Mouse (Mus musculus) thymus, adult 2 months (tissue): ENCODE measurements around the gene Kctd6. TPM values are rescaled to one million over a fixed set of nuclear protein-coding genes. Genes with fewer than 3 reads are reported as not detected.

Experiments
- DNase-seq: peaks from one replicate; pipeline ENCODE4 v3.0.0; 2021
- H3K27ac ChIP-seq: fragments of 200-500 bp; 2 replicates; pipeline ENCODE4 v1.5.1; 2012; ENCODE audit warnings: low read length, control low read depth; ENCODE audit not compliant: control insufficient read depth, insufficient read depth
- H3K27me3 ChIP-seq: fragments of 200-500 bp; 2 replicates; pipeline ENCODE4 v1.6.1; 2012; ENCODE audit warnings: mild to moderate bottlenecking, low read length, moderate library complexity, mixed read lengths; ENCODE audit not compliant: control insufficient read depth, insufficient read depth
- H3K36me3 ChIP-seq: fragments of 200-500 bp; 2 replicates; pipeline ENCODE4 v1.6.1; 2012; ENCODE audit warnings: mild to moderate bottlenecking, low read length, moderate library complexity; ENCODE audit not compliant: control insufficient read depth, insufficient read depth
- H3K4me1 ChIP-seq: fragments of 200-500 bp; replicated peaks from 2 replicates; pipeline ENCODE4 v1.6.1; 2012; ENCODE audit warnings: low read length; ENCODE audit not compliant: control insufficient read depth, insufficient read depth
- H3K4me3 ChIP-seq: fragments of 200-500 bp; 2 replicates; pipeline ENCODE4 v1.5.1; 2012; ENCODE audit warnings: mild to moderate bottlenecking, low read length, control low read depth, moderate library complexity; ENCODE audit not compliant: control insufficient read depth, insufficient read depth
- CTCF ChIP-seq: fragments of 200-500 bp; IDR thresholded peaks from 2 replicates; pipeline ENCODE4 v1.5.1; 2012; ENCODE audit warnings: mild to moderate bottlenecking, control low read depth, low read length, moderate library complexity, borderline replicate concordance; ENCODE audit not compliant: control insufficient read depth, poor library complexity, insufficient read depth; ENCODE audit errors: extremely low read depth
- POLR2A ChIP-seq: fragments of 200-500 bp; IDR thresholded peaks from 2 replicates; pipeline ENCODE4 v1.6.1; 2012; ENCODE audit warnings: mild to moderate bottlenecking, low read length, control low read depth, moderate library complexity; ENCODE audit not compliant: control insufficient read depth, poor library complexity, insufficient read depth; ENCODE audit errors: extremely low read depth
- WGBS: fragments of 180-500 bp; shearing (Covaris S2); methylation state at CpG from one replicate; pipeline ENCODE4 v1.1.7; 2018; 5-methylcytosine and 5-hydroxymethylcytosine counted together
- polyA plus RNA-seq: library from polyadenylated mRNA; depleted of rRNA; stranded (reverse); fragments of >200 nt; gene quantifications from 2 replicates; pipeline ENCODE4 v1.2.3, GENCODE M21; 2012

The Kctd6 gene
- polyA plus RNA-seq, 1 experiment: 6.6 TPM

- Histone ChIP-seq H3K4me3 (no peak overlapping the region), H3K4me1 (0 out of 2 replicates have a peak, but pooled peaks cover 2% of the 10 kb centered on the region), H3K36me3 (no peaks in the 10 kb centered on the region), H3K27ac (no peak overlapping the region), H3K27me3 (no peaks in the 10 kb centered on the region)
- no peak for DNase-seq
- TF ChIP-seq POLR2A (no peak), CTCF (no peak)
- 78% methylated on average over 7 of the region's 7 CpGs for WGBS
Observed at GRCm38 (mm10) chr14:8220306-8220705, 6.4 kb downstream of the Kctd6 start.

GRCm38 (mm10) chr14:8220912-8221311, 7.0 kb downstream of the Kctd6 start:
- no peaks in the 10 kb centered on the region for H3K36me3 ChIP-seq
- no peaks in the 10 kb centered on the region for H3K27me3 ChIP-seq
- 100% methylated on average over 2 of the region's 2 CpGs for WGBS
- H3K4me3 ChIP-seq: no peak overlapping the region
- H3K27ac ChIP-seq: no peak overlapping the region
- no peak for DNase-seq
- TF ChIP-seq POLR2A: no peak
- TF ChIP-seq CTCF: no peak
- no peaks in the 10 kb centered on the region for H3K4me1 ChIP-seq

DNA sequence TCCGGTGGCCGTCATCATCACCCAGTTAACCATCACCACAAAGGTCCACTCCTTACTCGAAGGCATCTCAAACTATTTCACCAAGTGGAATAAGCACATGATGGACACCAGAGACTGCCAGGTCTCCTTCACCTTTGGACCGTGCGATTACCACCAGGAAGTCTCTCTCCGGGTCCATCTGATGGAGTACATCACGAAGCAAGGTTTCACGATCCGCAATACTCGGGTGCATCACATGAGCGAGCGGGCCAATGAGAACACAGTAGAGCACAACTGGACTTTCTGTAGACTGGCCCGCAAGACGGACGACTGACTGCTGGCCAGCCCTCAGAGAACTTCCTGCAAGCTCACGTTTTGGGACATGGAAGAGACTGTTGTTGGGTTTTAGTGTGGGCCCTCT, 8.6 kb downstream of the Kctd6 start:
- WGBS: 97% methylated on average over 16 of the region's 16 CpGs
- no peaks in the 10 kb centered on the region for H3K36me3 ChIP-seq
- no peak for DNase-seq
- no peak overlapping the region for H3K27ac ChIP-seq
- no peaks in the 10 kb centered on the region for H3K4me1 ChIP-seq
- no peak for TF ChIP-seq CTCF
- TF ChIP-seq POLR2A: no peak
- no peak overlapping the region for H3K4me3 ChIP-seq
- no peaks in the 10 kb centered on the region for H3K27me3 ChIP-seq

DNA sequence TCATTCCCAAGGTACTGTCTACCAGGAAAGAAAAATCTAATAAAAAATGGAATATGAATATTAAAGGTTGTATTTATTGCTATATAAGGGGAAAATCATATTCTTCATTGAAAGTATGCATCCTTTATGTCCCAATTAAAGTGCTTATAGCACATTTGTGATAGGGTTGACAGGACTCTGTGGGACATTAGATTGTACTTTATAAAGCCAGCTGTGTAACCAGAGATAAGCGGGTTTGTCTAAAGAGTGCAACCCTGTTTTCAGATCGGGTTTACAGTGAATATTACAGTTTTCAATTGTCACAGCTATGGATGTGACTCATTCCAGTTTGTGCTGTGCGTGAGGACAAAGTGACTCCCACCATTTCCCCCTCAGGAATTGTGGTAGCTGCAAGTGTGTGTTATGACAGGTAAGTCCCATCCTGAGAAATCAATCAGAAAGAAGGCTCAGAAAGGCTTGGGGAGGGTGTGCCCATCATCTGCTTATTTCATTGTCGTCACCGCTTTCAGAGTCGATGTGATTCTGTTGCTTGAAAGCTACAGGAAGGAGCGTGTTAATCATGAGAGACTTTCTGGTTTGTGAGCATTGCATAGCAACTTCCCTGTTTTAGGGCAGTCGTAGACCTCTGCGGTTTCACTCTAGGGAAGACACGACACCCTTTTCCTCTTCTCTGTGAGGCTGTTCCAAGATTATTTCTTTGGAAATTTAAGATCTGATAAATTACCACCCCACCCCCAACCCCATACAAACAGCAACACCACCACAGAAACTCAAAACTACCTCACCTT, 9.8 kb downstream of the Kctd6 start:
- DNase-seq: no peak

DNA sequence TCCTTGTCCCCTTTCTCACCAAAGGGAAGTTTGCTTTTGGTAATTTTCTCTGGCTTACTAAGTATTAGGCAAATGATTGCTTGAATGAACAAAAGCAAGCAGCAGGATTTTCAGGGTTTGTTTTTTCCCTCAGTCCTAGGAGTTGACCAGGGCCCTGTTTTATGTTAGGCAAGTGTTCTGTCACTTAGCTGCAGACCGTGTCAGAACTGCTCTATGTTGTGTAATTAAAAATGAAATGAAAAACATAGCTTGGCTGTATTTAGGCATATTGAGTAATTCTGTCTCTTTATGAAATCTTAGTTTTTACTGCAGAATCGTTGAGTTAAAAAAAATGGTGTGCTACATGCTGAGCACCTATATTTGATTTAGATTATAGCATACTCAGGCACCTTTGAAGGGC, 10.9 kb downstream of the Kctd6 start:
- 83% methylated on average over 2 of the region's 2 CpGs for WGBS
- H3K4me3 ChIP-seq: no peak overlapping the region
- no peaks in the 10 kb centered on the region for H3K36me3 ChIP-seq
- H3K27me3 ChIP-seq: no peaks in the 10 kb centered on the region
- DNase-seq: no peak
- H3K4me1 ChIP-seq: no peaks in the 10 kb centered on the region
- TF ChIP-seq CTCF: no peak
- no peak for TF ChIP-seq POLR2A
- H3K27ac ChIP-seq: no peak overlapping the region

More for the DNA sequence above, 9.8 kb downstream of the Kctd6 start:
- no peak overlapping the region for H3K4me3 ChIP-seq
- TF ChIP-seq POLR2A (no peak), CTCF (no peak)
- H3K36me3 ChIP-seq: no peaks in the 10 kb centered on the region
- no peaks in the 10 kb centered on the region for H3K27me3 ChIP-seq
- 30% methylated on average over 10 of the region's 10 CpGs for WGBS
- H3K27ac ChIP-seq: no peak overlapping the region
- no peaks in the 10 kb centered on the region for H3K4me1 ChIP-seq

- no peak overlapping the region for H3K27ac ChIP-seq
- TF ChIP-seq POLR2A (no peak), CTCF (no peak)
- no peaks in the 10 kb centered on the region for H3K36me3 ChIP-seq
- no peaks in the 10 kb centered on the region for H3K27me3 ChIP-seq
- WGBS: 88% methylated on average over 9 of the region's 9 CpGs
- H3K4me3 ChIP-seq: no peak overlapping the region
- DNase-seq: no peak
- no peaks in the 10 kb centered on the region for H3K4me1 ChIP-seq
Observed at GRCm38 (mm10) chr14:8229367-8230019, 15.6 kb downstream of the Kctd6 start.
